Mouse (Mus musculus) adrenal gland, adult 2 months (tissue): ENCODE measurements around the gene Lrrfip1. TPM values are rescaled to one million over a fixed set of nuclear protein-coding genes. Genes with fewer than 3 reads are reported as not detected.

Experiments used
- DNase-seq: peaks from one replicate; pipeline ENCODE4 v3.0.0; 2021
- long read RNA-seq: library from polyadenylated mRNA; stranded (forward); transcript quantifications from one replicate; pipeline ENCODE4 v2.0.0, GENCODE M21; 2021
- polyA plus RNA-seq: library from polyadenylated mRNA; depleted of rRNA; stranded (reverse); fragments of >200 nt; gene quantifications from 2 replicates; pipeline ENCODE4 v1.2.3, GENCODE M21; 2012; rRNA removed
- total RNA-seq, 2 experiments: library from RNA; stranded (reverse); gene quantifications; 2 replicates each; pipeline ENCODE4 v1.2.3; 2021

The Lrrfip1 gene
- total RNA-seq = 10 to 100 TPM; 63.2 to 63.4 TPM
- polyA plus RNA-seq = 9.2 and 9.4 TPM in 2 replicates
- long read RNA-seq, transcript Lrrfip1-203 (8 exons, 3,645 nt) = major isoform, 19 of 66 reads
- long read RNA-seq, partial matches to known transcripts = 1 of 66 reads
- long read RNA-seq, other reads (novel, unspliced or antisense) = 45 of 66 reads

GRCm38 (mm10) chr1:90998268-90998890 lies at the start of gene Lrrfip1:
Gene Lrrfip1, plus strand, starts transcription at chr1:90998737.
- DNase-seq = peak; percentile 82

- no peak for DNase-seq
Measured at GRCm38 (mm10) chr1:90949309-90949708, 49.2 kb upstream of the Lrrfip1 start.

GRCm38 (mm10) chr1:90951670-90952069 lies 46.9 kb upstream of the Lrrfip1 start:
- DNase-seq = no peak

- DNase-seq = no peak
Measured at GRCm38 (mm10) chr1:90952808-90953207, 45.7 kb upstream of the Lrrfip1 start, which contains the start of gene Prlh. Gene Prlh, plus strand, starts transcription at chr1:90953108.

GRCm38 (mm10) chr1:90953688-90954087 lies 44.8 kb upstream of the Lrrfip1 start:
- DNase-seq = no peak

- peak; percentile 60 for DNase-seq
Measured at GRCm38 (mm10) chr1:90956245-90957096, 42.1 kb upstream of the Lrrfip1 start.

- DNase-seq = no peak
Measured at GRCm38 (mm10) chr1:90962526-90962925, 36.0 kb upstream of the Lrrfip1 start.

- no peak for DNase-seq
Measured at GRCm38 (mm10) chr1:90962994-90963393, 35.5 kb upstream of the Lrrfip1 start.

GRCm38 (mm10) chr1:90967583-90967982 lies 31.0 kb upstream of the Lrrfip1 start:
- peak; percentile 90 for DNase-seq

- no peak for DNase-seq
Measured at GRCm38 (mm10) chr1:90968649-90969048, 29.9 kb upstream of the Lrrfip1 start.

- DNase-seq = no peak
Measured at GRCm38 (mm10) chr1:90969347-90969784, 29.2 kb upstream of the Lrrfip1 start, which contains the start of gene Rab17. Gene Rab17, minus strand, starts transcription at chr1:90969661.

GRCm38 (mm10) chr1:90969881-90970390 lies 28.6 kb upstream of the Lrrfip1 start:
- DNase-seq = no peak

GRCm38 (mm10) chr1:90972911-90973573 lies 25.5 kb upstream of the Lrrfip1 start:
- peak; percentile 94 for DNase-seq

GRCm38 (mm10) chr1:90973574-90973911 lies 25.0 kb upstream of the Lrrfip1 start:
- DNase-seq = no peak

- peak; percentile 92 for DNase-seq
Measured at GRCm38 (mm10) chr1:90974906-90975649, 23.5 kb upstream of the Lrrfip1 start.

- DNase-seq = no peak
Measured at GRCm38 (mm10) chr1:90975960-90976359, 22.6 kb upstream of the Lrrfip1 start.

- no peak for DNase-seq
Measured at GRCm38 (mm10) chr1:90980638-90981330, 17.8 kb upstream of the Lrrfip1 start.

- DNase-seq = no peak
Measured at GRCm38 (mm10) chr1:90981346-90981745, 17.2 kb upstream of the Lrrfip1 start.

- DNase-seq = no peak
Measured at GRCm38 (mm10) chr1:90995916-90996315, 2.6 kb upstream of the Lrrfip1 start.

- DNase-seq = no peak
Measured at GRCm38 (mm10) chr1:90997136-90997535, 1.4 kb upstream of the Lrrfip1 start.

- DNase-seq = no peak
Measured at GRCm38 (mm10) chr1:90997641-90998040, 896 bp upstream of the Lrrfip1 start.
